Mouse (Mus musculus): Measurements from ENCODE around the gene Bud23.

Bud23 gene

GRCm38 (mm10) chr5:135021814-135022213 is 42.9 kb downstream of the Bud23 start:
- DNase-seq (ENCODE audit: low spot score), result no peak

- no peak for DNase-seq (ENCODE audit: low spot score)
These were observed 48.5 kb downstream of the Bud23 start for GRCm38 (mm10) chr5:135016224-135016759.

GRCm38 (mm10) chr5:135015497-135015896 is 49.3 kb downstream of the Bud23 start:
- peak; percentile 82 for DNase-seq (ENCODE audit: low spot score)

GRCm38 (mm10) chr5:135012671-135013441 is 51.9 kb downstream of the Bud23 start:
- peak; percentile 62 for DNase-seq (ENCODE audit: low spot score)

GRCm38 (mm10) chr5:135011809-135012613 is 52.7 kb downstream of the Bud23 start:
- DNase-seq (ENCODE audit: low spot score), result no peak

GRCm38 (mm10) chr5:135010841-135011743 is 53.7 kb downstream of the Bud23 start:
- DNase-seq (ENCODE audit: low spot score), result no peak

- no peak for DNase-seq (ENCODE audit: low spot score)
These were observed 54.4 kb downstream of the Bud23 start for GRCm38 (mm10) chr5:135010320-135010709.

- peak; percentile 75 for DNase-seq (ENCODE audit: low spot score)
These were observed 55.0 kb downstream of the Bud23 start for GRCm38 (mm10) chr5:135009590-135010319.

- peak; percentile 79 for DNase-seq (ENCODE audit: low spot score)
These were observed 55.8 kb downstream of the Bud23 start, which contains the start of gene Abhd11 for GRCm38 (mm10) chr5:135008671-135009589. Abhd11 (plus strand) TSS chr5:135009152.

GRCm38 (mm10) chr5:135007802-135008571 is 56.8 kb downstream of the Bud23 start:
- no peak for DNase-seq (ENCODE audit: low spot score)
